Mouse (Mus musculus) kidney, postnatal 4 days (tissue): ENCODE results near the gene Tmem117.
A peak's percentile ranks its signal among the peaks of the same experiment; 100 is the strongest.

Experiments used
- DNase-seq, 2 experiments: peaks; one replicate each; pipeline ENCODE4 v3.0.0; 2021; ENCODE audit warnings: mixed read lengths in 2 of 2

The Tmem117 gene

DNA sequence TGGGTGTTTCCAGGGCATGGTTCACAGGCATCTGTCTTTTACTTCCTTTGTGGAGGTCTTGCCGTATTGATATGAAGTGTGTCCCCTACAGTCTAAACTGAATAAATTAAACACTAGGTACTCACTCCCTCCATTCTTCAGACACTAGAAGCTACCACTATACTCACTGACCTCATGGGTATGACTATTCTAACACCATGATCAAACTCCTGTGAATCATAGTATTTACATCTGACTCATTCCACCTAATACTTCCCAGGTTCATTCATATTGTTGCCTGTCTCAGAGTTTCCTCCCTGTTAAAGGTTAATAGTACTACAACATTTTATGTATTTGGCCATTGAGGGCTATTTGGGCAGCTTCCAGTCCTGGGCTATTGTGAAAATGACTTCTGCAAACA is 274.2 kb downstream of the Tmem117 start:
- DNase-seq, result peak; percentile 8 to 9

DNA sequence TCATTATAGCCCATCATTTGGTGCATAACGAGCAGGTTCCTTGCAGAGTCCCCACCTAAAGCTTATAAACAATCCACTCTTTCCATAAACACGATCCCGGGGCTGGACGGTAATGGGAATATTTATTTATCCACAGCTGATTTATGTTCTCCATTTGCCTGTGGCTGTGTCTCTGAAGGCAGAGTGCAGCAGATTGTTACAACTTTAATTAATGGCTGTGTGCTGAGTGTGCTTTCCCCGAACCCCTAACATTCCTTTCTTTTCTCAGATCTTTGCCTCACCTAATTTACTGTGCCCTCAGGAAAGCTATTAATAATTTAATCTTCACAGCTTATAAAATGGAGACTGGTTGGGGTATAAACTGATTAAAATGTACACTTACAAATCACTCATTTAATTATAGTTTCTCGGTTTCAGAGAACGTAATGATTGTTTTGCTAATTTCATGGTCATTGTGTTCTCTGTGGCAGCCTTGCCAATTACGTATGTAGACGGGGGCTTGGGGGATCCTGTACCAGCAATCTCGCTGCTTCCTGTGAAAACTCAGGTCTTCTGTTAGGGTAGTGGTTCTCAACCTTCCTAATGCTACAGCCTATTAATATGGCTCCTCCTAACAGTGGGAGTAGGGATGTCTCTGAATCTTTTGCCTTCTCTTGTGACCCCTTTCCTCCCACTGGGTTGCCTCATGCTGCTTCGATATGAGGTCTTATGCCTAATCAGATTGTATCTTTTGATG is 275.8 kb downstream of the Tmem117 start:
- DNase-seq, result no peak

- DNase-seq, result no peak
Observed at GRCm38 (mm10) chr15:94921672-94922071, 292.6 kb downstream of the Tmem117 start.

DNA sequence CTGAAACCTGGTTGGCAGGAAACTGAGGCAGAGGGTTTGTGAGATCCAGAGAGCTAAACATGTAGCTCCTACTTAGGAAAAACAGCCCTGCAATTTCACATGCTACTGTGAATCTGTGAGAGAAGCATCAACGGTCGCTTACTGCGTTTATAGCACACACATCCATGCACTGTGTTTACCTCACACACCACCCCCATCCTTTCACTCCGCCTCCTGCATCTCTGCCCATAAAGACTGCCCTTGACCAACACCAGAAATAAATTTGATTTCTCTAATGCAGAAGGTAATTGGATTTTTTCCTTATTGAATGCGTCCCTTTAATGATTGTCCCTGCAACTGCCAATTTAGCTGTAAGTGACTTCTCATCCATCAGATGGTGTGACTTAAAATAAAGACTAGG is 299.0 kb downstream of the Tmem117 start:
- no peak for DNase-seq

- DNase-seq, result no peak
Observed at GRCm38 (mm10) chr15:94930743-94931142, 301.7 kb downstream of the Tmem117 start.

DNA sequence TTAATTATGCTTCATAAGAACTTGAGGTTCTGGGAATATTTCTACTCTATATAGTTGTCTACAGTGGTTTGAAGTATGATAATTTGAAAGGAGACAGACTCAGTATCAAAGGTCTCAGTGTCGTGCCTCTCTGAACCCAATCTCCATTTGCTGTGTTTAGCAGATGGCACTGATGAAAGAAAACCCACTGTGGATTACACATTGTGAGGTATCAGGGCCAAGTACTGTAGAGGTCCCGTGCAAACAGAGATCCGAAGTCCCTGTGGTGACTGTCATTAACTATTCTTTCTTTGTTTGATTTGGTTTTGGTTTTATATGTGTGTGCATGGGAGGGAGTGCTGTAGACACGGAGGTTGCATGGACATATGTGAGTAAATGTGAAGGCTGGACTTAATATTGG is 304.0 kb downstream of the Tmem117 start:
- no peak for DNase-seq

- DNase-seq, result no peak
Observed at GRCm38 (mm10) chr15:94933480-94933879, 304.4 kb downstream of the Tmem117 start.

- DNase-seq, result no peak
Observed at GRCm38 (mm10) chr15:94941954-94942353, 312.9 kb downstream of the Tmem117 start.

GRCm38 (mm10) chr15:94942465-94942864 is 313.4 kb downstream of the Tmem117 start:
- DNase-seq, result no peak

- DNase-seq, result no peak
Observed at GRCm38 (mm10) chr15:94943891-94944290, 314.9 kb downstream of the Tmem117 start.

DNA sequence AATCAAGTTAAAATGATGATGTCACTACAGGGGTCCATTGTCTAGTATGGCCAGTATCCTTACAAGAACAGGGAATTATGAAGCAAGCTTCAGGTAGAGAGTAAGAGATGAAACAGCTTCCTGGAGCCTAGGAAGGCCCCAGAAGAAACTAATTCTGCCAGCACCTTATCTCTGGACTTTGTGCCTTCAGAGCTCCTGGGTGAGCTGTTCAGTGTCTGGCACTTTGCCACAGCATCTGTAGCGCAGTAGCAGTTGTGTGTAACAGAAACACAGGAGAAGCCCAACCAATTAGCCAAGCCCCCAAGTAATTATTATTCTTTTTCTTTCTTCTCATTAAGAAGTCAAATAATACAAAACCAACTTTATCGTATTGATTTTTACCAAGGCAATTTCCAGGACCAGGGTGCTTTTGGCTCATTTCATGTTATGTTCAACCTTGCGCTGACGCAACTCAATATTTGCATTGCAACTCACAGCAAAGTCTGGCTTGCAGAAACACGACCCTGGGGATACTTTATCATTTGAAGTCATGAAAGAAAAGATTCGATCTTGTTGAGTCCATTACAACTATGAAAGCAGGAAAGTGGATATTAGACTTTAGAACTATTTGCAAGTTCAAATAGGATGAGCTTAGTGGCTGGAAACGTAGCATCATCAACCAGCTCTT is 322.5 kb downstream of the Tmem117 start:
- no peak for DNase-seq

DNA sequence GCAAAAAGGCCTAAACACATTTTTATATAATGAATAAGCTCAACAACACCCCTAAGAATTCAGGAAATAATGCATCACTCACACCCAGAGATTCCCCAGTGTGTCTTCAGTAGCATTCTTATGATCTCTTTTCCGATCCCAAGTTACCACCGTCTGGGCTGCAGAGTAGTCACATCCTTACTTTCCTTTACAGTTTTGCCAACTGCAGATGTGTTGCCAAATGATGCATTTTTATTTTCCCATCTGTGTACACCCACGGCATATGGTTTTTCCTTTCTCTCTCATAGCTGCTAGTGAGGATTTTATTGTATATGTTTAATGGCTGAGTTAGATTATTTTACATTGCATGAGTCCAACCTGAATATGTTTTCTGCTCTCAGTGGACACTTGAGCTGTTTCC is 327.7 kb downstream of the Tmem117 start:
- no peak for DNase-seq

- DNase-seq, result no peak
Observed at GRCm38 (mm10) chr15:94957202-94957601, 328.2 kb downstream of the Tmem117 start.

DNA sequence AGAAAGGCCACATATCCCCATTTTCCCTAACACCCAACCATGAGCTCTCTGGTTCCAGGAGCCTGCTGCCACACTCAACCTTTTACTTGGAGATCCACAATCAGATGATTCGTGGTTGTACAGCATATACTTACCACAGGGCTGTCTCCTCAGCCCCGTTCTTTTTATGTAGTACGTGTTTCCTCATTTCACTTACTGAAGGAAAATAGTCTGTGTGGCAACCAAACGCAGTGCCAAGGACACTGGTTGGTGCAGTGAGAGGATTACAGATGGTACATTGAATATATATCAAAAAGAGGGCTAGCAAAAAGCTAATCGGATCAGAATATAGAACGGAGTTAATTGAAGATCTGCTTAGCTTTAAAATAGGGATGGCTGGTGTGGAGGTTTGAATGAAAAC is 338.0 kb downstream of the Tmem117 start:
- DNase-seq, result no peak

DNA sequence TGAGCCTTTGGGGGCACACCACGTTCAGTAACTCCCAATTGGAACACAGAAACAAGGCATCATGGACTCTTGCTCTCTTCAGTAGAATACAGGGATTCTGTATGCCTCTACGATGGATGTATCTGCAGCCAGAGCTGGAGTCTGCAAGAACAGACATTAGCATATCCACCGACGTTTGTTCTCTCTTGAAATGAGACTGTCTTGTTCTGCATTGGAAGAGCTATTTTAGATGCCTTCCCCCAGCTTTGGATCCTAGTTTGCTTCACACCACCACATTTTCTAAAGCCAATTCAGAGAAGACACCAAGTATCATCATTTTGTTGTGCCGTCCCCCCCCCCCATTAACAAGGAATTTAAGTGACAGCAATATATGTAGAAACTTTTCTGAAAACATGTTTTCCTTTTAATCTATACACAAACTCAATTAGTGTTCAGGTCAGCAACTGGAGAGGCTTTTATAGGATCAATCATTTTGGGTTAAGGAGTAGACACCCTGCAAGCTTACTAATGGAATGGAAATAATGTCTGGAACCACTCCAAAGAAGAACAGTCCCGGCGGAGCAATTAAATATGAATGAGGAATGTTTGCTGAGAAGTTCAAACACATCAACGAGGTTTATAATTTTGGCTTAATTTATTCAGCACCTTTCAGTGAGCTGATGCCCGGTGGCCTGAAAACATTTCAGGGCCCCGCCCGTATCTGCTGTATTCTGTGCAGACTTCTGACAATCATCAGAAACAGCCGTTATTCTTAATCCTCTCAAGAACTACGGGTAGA is 339.6 kb downstream of the Tmem117 start:
- DNase-seq, result no peak

GRCm38 (mm10) chr15:94981798-94982197 is 352.8 kb downstream of the Tmem117 start:
- DNase-seq, result no peak

DNA sequence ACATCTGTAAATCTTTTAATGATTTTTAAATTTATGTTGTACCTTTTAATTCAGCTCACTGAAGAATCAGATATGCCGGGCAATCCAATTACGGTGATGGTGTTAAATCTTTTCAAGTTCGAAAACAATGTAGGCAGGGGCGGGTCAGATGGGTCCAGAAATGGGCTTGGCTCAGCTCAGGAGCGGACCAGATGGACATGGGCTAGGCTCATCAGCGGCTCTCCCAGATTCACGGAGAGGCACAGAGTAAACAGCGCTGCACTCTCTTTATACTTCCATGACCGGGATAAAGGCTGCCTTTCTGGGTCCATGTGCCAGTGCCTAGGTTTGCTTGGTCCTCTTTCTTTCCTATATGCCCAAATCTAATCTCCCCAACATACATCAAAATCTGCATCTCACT is 366.3 kb downstream of the Tmem117 start:
- DNase-seq, result no peak

GRCm38 (mm10) chr15:95005121-95005824 is 376.2 kb downstream of the Tmem117 start:
- DNase-seq, result no peak

DNA sequence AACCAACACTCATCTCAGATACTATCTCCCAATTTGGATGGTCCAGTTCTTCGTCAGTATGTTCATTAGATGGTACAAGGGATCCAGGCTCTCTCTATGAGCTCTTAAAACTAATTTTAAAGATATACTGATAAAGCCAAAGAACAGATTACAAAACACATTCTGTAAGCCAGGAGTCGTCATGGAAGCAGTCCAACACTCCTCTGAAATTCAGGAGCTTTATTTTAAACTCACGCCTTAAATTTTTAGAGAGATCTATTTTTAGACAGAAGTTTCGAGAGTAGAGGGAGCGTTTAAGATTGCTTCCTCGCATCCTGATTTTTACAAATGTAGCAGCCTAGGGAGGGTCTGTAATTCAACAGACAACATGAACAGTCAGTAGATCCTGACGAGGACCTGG is 393.2 kb downstream of the Tmem117 start:
- no peak for DNase-seq

DNA sequence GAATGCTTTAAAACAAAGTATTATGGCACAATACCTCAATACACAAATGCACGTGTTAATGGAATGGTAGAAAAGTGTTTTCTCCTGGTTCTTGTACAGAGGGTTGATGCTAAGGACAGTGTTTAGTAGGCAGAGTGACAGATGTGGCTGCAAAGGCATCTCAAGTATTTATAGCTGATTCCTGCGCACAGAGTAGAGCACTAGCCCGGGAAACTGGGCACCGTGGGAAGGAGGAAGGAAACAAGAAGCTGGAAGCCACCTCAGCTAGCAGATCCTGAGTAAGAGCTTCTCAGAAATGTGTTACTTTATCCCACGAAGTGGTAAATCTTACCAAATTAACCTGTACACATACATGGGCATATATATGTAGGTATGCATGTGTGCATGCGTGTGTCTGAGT is 395.4 kb downstream of the Tmem117 start:
- DNase-seq, result no peak

- DNase-seq, result no peak
Observed at GRCm38 (mm10) chr15:95028862-95029486, 399.9 kb downstream of the Tmem117 start.

DNA sequence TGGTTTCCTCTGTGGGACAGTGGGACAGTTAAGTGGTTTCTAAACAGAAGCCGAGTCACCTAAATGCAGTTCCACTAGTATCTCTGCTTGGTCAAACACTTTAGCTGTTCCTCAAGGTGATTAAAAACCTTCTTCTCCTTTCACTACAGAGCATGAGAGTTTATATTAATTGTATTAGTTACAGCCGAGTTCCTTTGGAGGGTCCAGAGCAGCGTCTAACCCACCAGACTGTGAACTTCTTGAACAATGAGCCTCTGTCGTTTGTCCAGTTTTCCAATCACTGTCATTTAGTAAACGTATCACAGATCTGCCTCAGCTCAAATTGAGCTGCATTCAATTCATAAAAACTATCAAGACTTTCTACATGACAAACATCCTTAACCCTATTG is 400.4 kb downstream of the Tmem117 start:
- DNase-seq, result no peak

- DNase-seq, result no peak
Observed at GRCm38 (mm10) chr15:95042437-95042836, 413.4 kb downstream of the Tmem117 start.
